Mouse (Mus musculus): ENCODE results near the gene Zfp462. TPM values are rescaled to one million over a fixed set of nuclear protein-coding genes. Genes with fewer than 3 reads are reported as not detected.

Gene Zfp462
- total and polyA plus RNA-seq, 2 experiments from 2014 or later: 1.1 to 6.6 TPM

DNA sequence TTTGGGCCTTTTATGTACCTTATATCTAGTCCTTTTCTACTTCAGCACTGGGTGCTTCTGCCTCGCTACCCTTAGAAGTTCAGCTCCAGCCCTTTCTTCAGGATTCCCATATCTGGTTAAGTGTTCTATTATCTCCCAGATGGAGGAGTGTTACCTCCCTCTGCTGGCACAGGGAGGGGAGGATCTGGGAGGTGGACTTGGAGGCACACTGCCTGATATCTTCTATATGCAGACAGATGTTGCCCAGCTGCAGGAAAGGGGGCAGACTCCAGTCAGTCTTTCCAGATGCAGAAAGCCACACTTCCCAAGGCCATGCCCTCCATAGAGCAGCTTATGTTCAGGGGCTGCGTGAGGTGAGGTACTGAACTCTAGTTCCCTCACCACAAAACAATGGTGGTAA, 156.0 kb downstream of the Zfp462 start:
- no peak overlapping the region for H3K4me2 ChIP-seq (ENCODE audit: low read depth, low read length)
- DNase-seq (ENCODE audit: low spot score) (no peak), ATAC-seq (ENCODE audit: insufficient read depth, low read depth) (no peak)
- H3K9ac ChIP-seq (replicated peaks; ENCODE audit: low read depth, low read length): no peak overlapping the region
- H3K27ac ChIP-seq (ENCODE audit: low read depth): no peak overlapping the region
- H3K27me3 ChIP-seq (ENCODE audit: control insufficient read depth, insufficient read depth, low read length): no peaks in the 10 kb centered on the region
- H3K9me3 ChIP-seq (replicated peaks; ENCODE audit: control insufficient read depth, low read length): no peaks in the 10 kb centered on the region
- H3K36me3 ChIP-seq (replicated peaks; ENCODE audit: control insufficient read depth, insufficient read depth, low read length): no peaks in the 10 kb centered on the region
- H3K4me1 ChIP-seq (ENCODE audit: control insufficient read depth, insufficient read depth): 0 out of 2 replicates have a peak, but pooled peaks cover 3% of the 10 kb centered on the region
- 52% methylated on average over 2 of the region's 2 CpGs for WGBS
- TF ChIP-seq EP300 (IDR thresholded peaks at IDR 0.05; ENCODE audit: low read depth) (no peak), CTCF (IDR thresholded peaks at IDR 0.05; ENCODE audit: low read depth) (peak; percentile 38)
- H3K4me3 ChIP-seq (ENCODE audit: low read depth, low read length): no peak overlapping the region

- Histone ChIP-seq H3K9me3 (replicated peaks; ENCODE audit: control insufficient read depth, low read length) (no peaks in the 10 kb centered on the region), H3K27me3 (ENCODE audit: control insufficient read depth, insufficient read depth, low read length) (no peaks in the 10 kb centered on the region), H3K36me3 (replicated peaks; ENCODE audit: control insufficient read depth, insufficient read depth, low read length) (no peaks in the 10 kb centered on the region), H3K4me3 (ENCODE audit: low read depth, low read length) (no peak overlapping the region), H3K4me1 (ENCODE audit: control insufficient read depth, insufficient read depth) (0 out of 2 replicates have a peak, but pooled peaks cover 3% of the 10 kb centered on the region), H3K9ac (replicated peaks; ENCODE audit: low read depth, low read length) (no peak overlapping the region), H3K27ac (ENCODE audit: low read depth) (no peak overlapping the region), H3K4me2 (ENCODE audit: low read depth, low read length) (no peak overlapping the region)
- DNase-seq (ENCODE audit: low spot score) (no peak), ATAC-seq (ENCODE audit: insufficient read depth, low read depth) (no peak)
- 73% methylated on average over 9 of the region's 9 CpGs for WGBS
- no peak for TF ChIP-seq CTCF (IDR thresholded peaks at IDR 0.05; ENCODE audit: low read depth)
- no peak for TF ChIP-seq EP300 (IDR thresholded peaks at IDR 0.05; ENCODE audit: low read depth)
These were observed 156.8 kb downstream of the Zfp462 start for GRCm38 (mm10) chr4:55101601-55102000.

GRCm38 (mm10) chr4:55102382-55102781, 157.5 kb downstream of the Zfp462 start:
- no peak for DNase-seq (ENCODE audit: low spot score)
- WGBS: 83% methylated on average over 3 of the region's 3 CpGs
- no peak for TF ChIP-seq EP300 (IDR thresholded peaks at IDR 0.05; ENCODE audit: low read depth)
- no peak for TF ChIP-seq CTCF (IDR thresholded peaks at IDR 0.05; ENCODE audit: low read depth)
- no peaks in the 10 kb centered on the region for H3K36me3 ChIP-seq (replicated peaks; ENCODE audit: control insufficient read depth, insufficient read depth, low read length)
- no peak overlapping the region for H3K9ac ChIP-seq (replicated peaks; ENCODE audit: low read depth, low read length)
- no peaks in the 10 kb centered on the region for H3K9me3 ChIP-seq (replicated peaks; ENCODE audit: control insufficient read depth, low read length)
- no peaks in the 10 kb centered on the region for H3K27me3 ChIP-seq (ENCODE audit: control insufficient read depth, insufficient read depth, low read length)
- no peak overlapping the region for H3K4me2 ChIP-seq (ENCODE audit: low read depth, low read length)
- H3K27ac ChIP-seq (ENCODE audit: low read depth): no peak overlapping the region
- 0 out of 2 replicates have a peak, but pooled peaks cover 3% of the 10 kb centered on the region for H3K4me1 ChIP-seq (ENCODE audit: control insufficient read depth, insufficient read depth)
- no peak overlapping the region for H3K4me3 ChIP-seq (ENCODE audit: low read depth, low read length)
- ATAC-seq (ENCODE audit: insufficient read depth, low read depth): no peak

GRCm38 (mm10) chr4:55103575-55103974, 158.7 kb downstream of the Zfp462 start:
- H3K4me3 ChIP-seq (ENCODE audit: low read depth, low read length): no peak overlapping the region
- WGBS: 58% methylated on average over 3 of the region's 3 CpGs
- ATAC-seq (ENCODE audit: insufficient read depth, low read depth) (no peak), DNase-seq (ENCODE audit: low spot score) (no peak)
- no peaks in the 10 kb centered on the region for H3K36me3 ChIP-seq (replicated peaks; ENCODE audit: control insufficient read depth, insufficient read depth, low read length)
- no peaks in the 10 kb centered on the region for H3K4me1 ChIP-seq (ENCODE audit: control insufficient read depth, insufficient read depth)
- H3K27me3 ChIP-seq (ENCODE audit: control insufficient read depth, insufficient read depth, low read length): no peaks in the 10 kb centered on the region
- no peak overlapping the region for H3K4me2 ChIP-seq (ENCODE audit: low read depth, low read length)
- no peak overlapping the region for H3K27ac ChIP-seq (ENCODE audit: low read depth)
- H3K9ac ChIP-seq (replicated peaks; ENCODE audit: low read depth, low read length): no peak overlapping the region
- TF ChIP-seq EP300 (IDR thresholded peaks at IDR 0.05; ENCODE audit: low read depth): no peak
- TF ChIP-seq CTCF (IDR thresholded peaks at IDR 0.05; ENCODE audit: low read depth): no peak
- H3K9me3 ChIP-seq (replicated peaks; ENCODE audit: control insufficient read depth, low read length): no peaks in the 10 kb centered on the region

GRCm38 (mm10) chr4:55117839-55118487, 173.1 kb downstream of the Zfp462 start:
- Histone ChIP-seq H3K4me3 (ENCODE audit: low read depth, low read length) (no peak overlapping the region), H3K9me3 (replicated peaks; ENCODE audit: control insufficient read depth, low read length) (no peaks in the 10 kb centered on the region), H3K27ac (ENCODE audit: low read depth) (no peak overlapping the region), H3K36me3 (replicated peaks; ENCODE audit: control insufficient read depth, insufficient read depth, low read length) (no peaks in the 10 kb centered on the region), H3K9ac (replicated peaks; ENCODE audit: low read depth, low read length) (no peak overlapping the region), H3K4me1 (ENCODE audit: control insufficient read depth, insufficient read depth) (no peaks in the 10 kb centered on the region), H3K4me2 (ENCODE audit: low read depth, low read length) (no peak overlapping the region), H3K27me3 (ENCODE audit: control insufficient read depth, insufficient read depth, low read length) (no peaks in the 10 kb centered on the region)
- TF ChIP-seq CTCF (IDR thresholded peaks at IDR 0.05; ENCODE audit: low read depth) (no peak), EP300 (IDR thresholded peaks at IDR 0.05; ENCODE audit: low read depth) (no peak)
- no peak for ATAC-seq (ENCODE audit: insufficient read depth, low read depth)
- 61% methylated on average over 10 of the region's 10 CpGs for WGBS
- DNase-seq (ENCODE audit: low spot score): no peak

DNA sequence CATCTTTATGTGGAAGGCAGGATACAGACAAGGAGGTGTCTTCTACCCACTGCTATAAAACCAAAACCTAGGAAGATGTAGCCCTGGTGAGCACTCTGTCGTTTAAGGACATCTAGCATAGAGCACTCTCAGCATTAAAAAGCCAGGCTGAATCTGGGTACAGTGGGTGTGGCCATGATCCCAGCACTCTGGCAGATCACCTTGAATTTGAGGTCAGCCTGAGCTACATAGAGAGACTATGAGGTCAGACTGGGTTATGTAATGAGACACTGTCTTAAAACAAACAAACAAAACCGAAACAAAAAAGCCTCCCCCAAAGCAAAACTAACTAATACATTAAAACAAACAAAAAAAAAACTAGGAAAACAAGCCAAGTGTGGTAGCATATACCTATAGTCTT, 176.3 kb downstream of the Zfp462 start:
- WGBS: 62% methylated on average over 2 of the region's 2 CpGs
- TF ChIP-seq CTCF (IDR thresholded peaks at IDR 0.05; ENCODE audit: low read depth) (no peak), EP300 (IDR thresholded peaks at IDR 0.05; ENCODE audit: low read depth) (no peak)

More for the DNA sequence above, 176.3 kb downstream of the Zfp462 start:
- H3K36me3 ChIP-seq (replicated peaks; ENCODE audit: control insufficient read depth, insufficient read depth, low read length): no peaks in the 10 kb centered on the region
- no peaks in the 10 kb centered on the region for H3K27me3 ChIP-seq (ENCODE audit: control insufficient read depth, insufficient read depth, low read length)
- no peaks in the 10 kb centered on the region for H3K9me3 ChIP-seq (replicated peaks; ENCODE audit: control insufficient read depth, low read length)
- H3K9ac ChIP-seq (replicated peaks; ENCODE audit: low read depth, low read length): no peak overlapping the region
- no peak overlapping the region for H3K4me2 ChIP-seq (ENCODE audit: low read depth, low read length)
- no peak overlapping the region for H3K27ac ChIP-seq (ENCODE audit: low read depth)
- ATAC-seq (ENCODE audit: insufficient read depth, low read depth) (no peak), DNase-seq (ENCODE audit: low spot score) (no peak)
- H3K4me3 ChIP-seq (ENCODE audit: low read depth, low read length): no peak overlapping the region
- 0 out of 2 replicates have a peak, but pooled peaks cover 8% of the 10 kb centered on the region for H3K4me1 ChIP-seq (ENCODE audit: control insufficient read depth, insufficient read depth)
